Mouse (Mus musculus) neural tube, embryonic 10.5 days (tissue): ENCODE measurements around the gene Zdhhc20.
"Not testable (repeated sequence)": the region's sequence is repeated elsewhere in the genome, so short reads cannot be mapped to it uniquely, and the experiment has no call there.

Source experiments
- DNase-seq: peaks from one replicate; pipeline ENCODE4 v3.0.0-alpha.2; 2017; ENCODE audit warnings: low spot score; ENCODE audit errors: extremely low spot score

The Zdhhc20 gene

GRCm38 (mm10) chr14:57890011-57890842, at the start of gene Zdhhc20:
TSS of gene Zdhhc20 (minus strand) at chr14:57890276.
- DNase-seq, result peak; percentile 98

DNA sequence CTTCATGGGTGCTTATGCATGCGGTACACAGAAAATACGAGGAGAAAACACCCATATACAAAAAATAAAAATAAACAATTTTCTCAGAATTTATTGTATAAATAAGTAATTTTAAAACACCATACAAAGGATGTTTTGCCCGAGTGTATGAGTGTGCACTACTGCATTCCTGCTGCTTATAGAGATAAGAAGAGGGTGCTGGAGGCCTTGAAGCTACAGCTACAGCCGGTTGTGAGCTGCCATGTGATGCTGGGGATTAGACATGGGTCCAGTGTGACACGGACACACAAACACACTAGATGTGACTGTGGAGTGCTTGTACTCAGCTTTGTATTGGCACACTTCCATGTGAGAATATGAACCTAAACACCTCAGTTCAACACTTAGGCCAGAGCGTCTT, 47.2 kb upstream of the Zdhhc20 start:
- no peak for DNase-seq

GRCm38 (mm10) chr14:57934666-57935065, 44.6 kb upstream of the Zdhhc20 start:
- DNase-seq, result no peak

- DNase-seq, result no peak
Observed at GRCm38 (mm10) chr14:57933608-57934007, 43.5 kb upstream of the Zdhhc20 start.

DNA sequence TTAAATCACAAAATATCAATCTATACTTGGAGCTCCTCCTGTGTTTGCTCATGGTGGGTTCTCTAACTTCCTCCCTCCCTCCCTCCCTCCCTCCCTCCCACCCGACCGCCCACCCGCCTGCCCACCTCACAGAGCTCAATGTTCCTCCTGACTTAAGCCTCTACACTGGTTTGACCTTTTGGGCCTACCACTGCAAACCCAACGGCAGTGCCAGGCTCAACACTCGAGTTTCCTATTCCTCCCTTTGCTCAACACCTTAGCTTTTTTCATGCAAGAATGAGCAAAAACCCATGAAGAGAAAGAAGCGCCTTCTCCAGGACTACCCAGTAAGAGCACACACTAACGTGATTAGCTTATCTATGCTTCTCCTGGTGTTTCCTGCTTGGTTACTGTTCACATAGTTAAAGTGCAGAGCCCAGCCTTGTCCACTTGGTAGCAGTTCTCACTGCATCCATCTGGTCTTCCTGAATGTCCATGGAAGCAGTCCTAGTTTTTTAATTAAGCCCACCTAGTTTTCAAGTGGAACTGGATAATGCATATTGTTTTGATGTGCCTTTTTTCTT, 42.9 kb upstream of the Zdhhc20 start:
- DNase-seq, result no peak

GRCm38 (mm10) chr14:57921428-57922131, 31.5 kb upstream of the Zdhhc20 start:
- DNase-seq, result no peak

- DNase-seq, result no peak
Observed at GRCm38 (mm10) chr14:57920568-57921310, 30.7 kb upstream of the Zdhhc20 start.

GRCm38 (mm10) chr14:57919148-57919875, 29.2 kb upstream of the Zdhhc20 start:
- DNase-seq, result no peak

DNA sequence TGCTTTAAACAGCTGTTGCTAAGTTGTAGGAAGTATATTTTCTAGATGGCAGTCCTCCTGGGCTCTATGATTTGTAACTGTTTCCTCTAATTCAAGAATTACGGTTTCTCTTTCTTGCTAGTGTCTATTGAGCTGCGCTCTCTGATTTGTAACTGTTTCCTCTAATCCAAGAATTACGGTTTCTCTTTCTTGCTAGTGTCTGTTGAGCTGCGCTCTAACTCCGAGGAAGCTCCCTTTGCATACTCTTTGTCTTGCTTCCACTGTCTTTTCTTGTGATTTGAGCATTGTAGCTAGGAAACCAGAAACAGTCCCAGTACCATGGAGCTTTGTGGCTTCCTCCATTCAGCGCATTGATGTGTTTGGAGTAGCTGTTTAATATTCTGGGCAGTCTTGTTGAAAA, 25.3 kb upstream of the Zdhhc20 start:
- no peak for DNase-seq

GRCm38 (mm10) chr14:57912211-57913007, 22.3 kb upstream of the Zdhhc20 start:
- not testable (repeated sequence) for DNase-seq

- not testable (repeated sequence) for DNase-seq
Observed at GRCm38 (mm10) chr14:57911787-57912186, 21.7 kb upstream of the Zdhhc20 start.

DNA sequence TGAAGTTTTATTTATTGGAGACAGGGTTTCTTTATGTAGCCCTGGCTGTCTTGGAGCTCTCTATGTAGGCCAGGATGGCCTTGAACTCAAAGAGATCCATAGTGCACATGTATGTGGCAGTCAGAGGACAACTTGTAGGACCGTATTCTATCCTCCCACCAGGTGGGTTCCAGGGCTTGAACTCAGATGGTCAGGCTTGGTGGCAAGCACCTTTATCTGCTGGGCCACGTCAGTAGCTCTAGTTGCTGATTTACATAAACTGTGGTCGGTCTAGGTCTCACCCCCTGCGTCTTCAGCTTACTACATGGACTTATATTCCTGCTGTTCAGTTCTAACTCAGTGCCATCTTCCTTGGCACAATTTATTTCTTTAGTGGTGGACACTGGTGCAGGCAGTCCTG, 21.2 kb upstream of the Zdhhc20 start:
- DNase-seq, result no peak

DNA sequence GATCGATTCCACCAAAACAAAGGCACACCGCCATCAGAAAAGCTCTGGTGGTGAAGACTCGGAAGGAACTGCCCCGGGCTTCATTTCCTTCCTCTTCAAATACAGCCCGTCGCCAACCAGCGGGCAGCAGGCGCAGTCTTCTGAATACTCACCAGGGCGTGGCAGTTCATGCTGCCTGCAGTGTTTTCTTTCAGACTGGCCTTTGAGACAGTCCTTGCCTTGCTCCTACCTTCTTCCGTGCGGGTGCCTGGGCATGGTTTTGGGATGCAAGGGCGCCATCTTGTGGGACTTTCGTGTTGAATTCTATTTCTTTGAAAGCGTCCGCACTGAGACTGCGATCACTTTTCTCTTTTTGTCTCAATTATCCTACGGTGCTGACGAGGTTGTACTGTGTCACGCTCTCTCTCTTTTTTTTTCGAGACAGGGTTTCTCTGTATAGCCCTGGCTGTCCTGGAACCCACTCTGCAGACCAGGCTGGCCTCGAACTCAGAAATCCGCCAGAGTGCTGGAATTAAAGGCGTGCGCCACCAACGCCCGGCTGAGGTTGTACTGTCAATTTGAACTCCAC, 20.5 kb upstream of the Zdhhc20 start:
- DNase-seq, result peak; percentile 82

DNA sequence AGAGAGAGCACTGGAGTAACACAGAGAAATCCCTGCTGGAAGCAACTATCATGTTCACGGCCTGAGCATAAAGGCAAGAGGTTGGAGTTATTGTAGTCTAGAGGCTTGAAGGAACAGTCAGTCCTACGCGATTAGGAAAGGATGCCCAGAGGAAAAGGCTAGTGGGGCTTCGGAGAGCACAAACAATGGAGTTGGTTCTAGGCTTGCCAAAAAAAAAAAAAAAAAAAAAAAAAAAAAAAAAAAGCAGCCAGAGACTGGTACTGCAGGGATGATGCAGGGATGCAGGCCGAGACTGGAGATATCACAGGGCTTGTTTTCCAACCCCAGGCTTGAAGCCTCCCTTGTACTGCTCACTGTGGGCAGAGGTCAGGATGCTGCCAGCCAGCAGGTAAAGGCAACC, 19.2 kb upstream of the Zdhhc20 start:
- no peak for DNase-seq

- no peak for DNase-seq
Observed at GRCm38 (mm10) chr14:57908431-57908830, 18.4 kb upstream of the Zdhhc20 start.

DNA sequence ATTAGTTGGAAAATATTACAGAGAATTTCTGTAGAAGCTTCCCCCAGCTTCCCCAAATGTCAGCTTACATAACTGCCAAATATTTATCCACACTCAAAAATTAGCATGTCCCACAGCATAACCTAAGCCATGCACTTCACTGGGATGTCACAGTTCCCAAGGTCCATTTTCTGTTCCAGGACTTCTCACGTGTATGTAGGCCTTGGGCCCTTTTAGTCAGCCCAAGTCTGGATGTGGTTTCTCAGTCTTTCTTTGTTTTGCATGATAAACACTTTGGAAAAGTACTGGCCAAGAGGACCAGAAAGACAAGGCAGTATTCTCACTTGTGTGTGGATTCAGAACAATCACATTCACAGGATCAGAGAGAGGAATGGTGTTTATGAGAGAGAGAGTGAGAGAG, 11.9 kb upstream of the Zdhhc20 start:
- no peak for DNase-seq

GRCm38 (mm10) chr14:57896882-57897281, 6.8 kb upstream of the Zdhhc20 start:
- DNase-seq, result no peak

DNA sequence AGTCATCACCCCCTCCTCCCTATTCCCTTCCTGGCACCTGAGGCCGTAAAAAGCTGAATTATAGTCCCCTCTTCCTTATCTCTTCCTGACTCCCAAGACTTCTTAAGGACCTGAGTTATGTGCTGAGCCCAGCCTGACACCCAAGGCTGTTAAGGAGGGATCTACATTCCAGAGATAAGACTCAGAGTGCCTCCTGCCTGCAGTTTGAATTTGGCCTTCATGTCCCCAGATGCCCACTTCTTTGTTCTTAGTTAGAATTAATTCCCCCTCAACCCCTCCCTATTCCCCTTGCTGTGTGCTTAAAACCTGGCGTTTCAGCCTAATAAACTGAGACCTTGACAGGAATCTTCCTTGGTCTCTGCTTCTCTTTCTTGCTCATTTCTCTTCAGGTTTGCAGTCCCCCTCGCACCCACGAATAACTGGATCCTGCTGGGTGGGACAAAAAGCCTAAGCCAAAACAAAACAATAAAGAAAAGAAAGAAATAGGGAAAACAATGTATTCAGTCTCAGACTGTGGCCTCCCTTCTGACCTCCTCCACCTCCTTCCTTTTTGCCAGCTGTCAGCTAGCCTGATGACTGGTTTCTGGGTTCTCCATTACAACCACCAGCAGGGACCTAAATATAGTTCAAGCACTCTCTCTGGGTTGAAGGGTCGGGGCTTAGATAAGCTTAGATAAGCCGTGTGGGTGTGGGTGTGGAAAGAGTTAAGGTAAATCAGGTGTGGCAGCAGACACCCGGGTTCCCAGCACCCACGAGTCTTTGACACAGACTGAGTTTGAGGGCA, 6.2 kb upstream of the Zdhhc20 start:
- not testable (repeated sequence) for DNase-seq

GRCm38 (mm10) chr14:57894346-57894745, 4.3 kb upstream of the Zdhhc20 start:
- no peak for DNase-seq
